Mouse (Mus musculus) Muller cell, postnatal 12 days (primary cell): ENCODE measurements at regions not wholly inside any gene's neighbourhood (a gene's known extent, or its start where the extent isn't known, plus 50 kb on each side); places are given as distances from the start of the nearest gene placed in this dataset.
A peak's percentile ranks its signal among the peaks of the same experiment; 100 is the strongest.

ENCODE experiments used
- DNase-seq: peaks from one replicate; pipeline ENCODE4 v3.0.0-alpha.2; 2015; ENCODE audit errors: inconsistent ontology term

DNA sequence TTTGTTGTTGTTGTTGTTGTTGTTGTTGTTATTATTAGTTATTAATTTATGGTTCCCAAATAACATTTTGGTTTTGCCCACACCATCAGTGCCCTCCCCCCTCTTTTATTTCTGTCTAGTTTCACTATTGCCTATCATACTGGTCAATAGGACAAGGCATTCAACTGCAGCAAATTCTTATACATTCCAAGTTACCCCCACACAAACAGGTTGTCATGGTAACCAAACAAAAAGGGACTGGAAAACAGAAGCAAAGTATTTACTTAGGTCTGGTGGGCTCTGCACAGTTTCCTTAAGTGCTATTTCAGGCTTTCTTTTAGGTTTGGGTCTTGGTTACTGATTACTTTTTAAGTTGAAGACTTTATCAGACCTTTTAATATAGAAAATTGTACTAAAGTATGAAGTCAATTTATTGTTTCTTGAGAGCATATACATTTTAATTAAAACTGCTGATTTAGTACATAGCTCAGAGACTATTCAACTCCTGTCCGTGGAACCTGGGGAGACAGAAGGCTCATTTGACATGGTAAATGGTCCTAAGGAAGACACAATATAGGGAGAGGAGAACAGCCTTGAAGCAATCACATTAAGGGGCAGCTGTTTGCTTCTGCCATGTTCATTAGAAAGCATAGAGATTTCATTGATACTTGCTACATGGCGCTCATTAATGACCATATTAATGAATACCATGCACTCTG is 90.3 kb downstream of the Brms1l start:
- peak; percentile 34 for DNase-seq
